Mouse (Mus musculus) forebrain, embryonic 14.5 days (tissue): ENCODE data around the gene Mgat5b. TPM values are rescaled to one million over a fixed set of nuclear protein-coding genes. Genes with fewer than 3 reads are reported as not detected.
A peak's percentile ranks its signal among the peaks of the same experiment; 100 is the strongest.

ENCODE experiments used
- ATAC-seq: fragments of 200-750 bp; cut with Nextera tagmentation; 2 replicates; pipeline ENCODE4 v1.8.0; 2017; ENCODE audit warnings: mild to moderate bottlenecking, moderate library complexity
- DNase-seq: peaks from one replicate; pipeline ENCODE4 v3.0.0-alpha.2; 2015; ENCODE audit warnings: low spot score
- H3K27ac ChIP-seq: fragments of 300-500 bp; sonication (generic); 2 replicates; pipeline ENCODE4 v1.5.1; 2014; ENCODE audit warnings: low read depth, mild to moderate bottlenecking, control low read depth, low read length, moderate library complexity
- H3K27me3 ChIP-seq: fragments of 300-500 bp; sonication (generic); replicated peaks from 2 replicates; pipeline ENCODE4 v1.6.1; 2014; ENCODE audit warnings: low read length, control low read depth, mixed read lengths; ENCODE audit not compliant: control insufficient read depth, insufficient read depth
- H3K36me3 ChIP-seq: fragments of 300-500 bp; sonication (generic); 2 replicates; pipeline ENCODE4 v1.6.1; 2014; ENCODE audit warnings: low read length, control low read depth; ENCODE audit not compliant: control insufficient read depth, insufficient read depth
- H3K4me1 ChIP-seq: fragments of 300-500 bp; sonication (generic); 2 replicates; pipeline ENCODE4 v1.6.1; 2014; ENCODE audit warnings: antibody characterized with exemption, low read length, control low read depth; ENCODE audit not compliant: control insufficient read depth, insufficient read depth
- H3K4me2 ChIP-seq: fragments of 300-500 bp; sonication (generic); 2 replicates; pipeline ENCODE4 v1.6.1; 2014; ENCODE audit warnings: mild to moderate bottlenecking, control low read depth, low read length
- H3K4me3 ChIP-seq: fragments of 300-500 bp; sonication (generic); 2 replicates; pipeline ENCODE4 v1.5.1; 2014; ENCODE audit warnings: low read depth, low read length, control low read depth
- H3K9ac ChIP-seq: fragments of 300-500 bp; sonication (generic); 2 replicates; pipeline ENCODE4 v1.6.1; 2014; ENCODE audit warnings: mild to moderate bottlenecking, low read length, control low read depth, moderate library complexity
- H3K9me3 ChIP-seq: fragments of 300-500 bp; sonication (generic); replicated peaks from 2 replicates; pipeline ENCODE4 v1.6.1; 2016; ENCODE audit warnings: low read length, control low read depth, mixed read lengths; ENCODE audit not compliant: control insufficient read depth
- WGBS: fragments of 180-500 bp; shearing (Covaris S2); extraction: QIAGEN DNeasy Blood & Tissue Kit; methylation state at CpG from one replicate; pipeline ENCODE4 v1.1.7; 2014; 5-methylcytosine and 5-hydroxymethylcytosine counted together
- polyA plus RNA-seq: library from polyadenylated mRNA; unstranded; fragments of >200 nt; fragmentation: Nextera tagmentation; extraction: Ambion mirVana; gene quantifications from 2 replicates; pipeline ENCODE4 v1.2.1, GENCODE M21; 2014

Gene Mgat5b
- polyA plus RNA-seq, 1 experiment from 2014 or later = 21.1 TPM

DNA sequence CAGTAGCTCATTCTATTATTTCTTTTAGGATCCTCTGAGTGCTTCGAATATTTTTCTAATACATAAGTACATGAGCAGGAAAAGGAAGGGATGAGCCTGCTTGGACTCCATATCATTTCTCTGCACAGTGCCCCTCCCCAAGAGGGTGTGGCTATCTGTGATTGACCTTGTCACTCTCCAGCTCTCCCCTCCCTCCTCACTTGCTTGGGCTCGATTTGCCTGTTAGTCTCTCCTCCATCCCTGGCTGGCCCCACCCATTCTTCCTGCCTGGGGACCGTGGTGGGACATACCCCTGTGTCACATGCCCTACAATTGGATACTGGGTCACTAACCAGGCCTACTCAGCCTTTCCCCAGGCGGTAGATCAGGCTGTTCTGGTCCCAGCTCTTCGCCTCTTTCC lies 39.9 kb downstream of the Mgat5b start:
- H3K4me1 ChIP-seq = peaks cover 2% of the 10 kb centered on the region; the same call in 1 of the 2 replicates
- ATAC-seq (no peak), DNase-seq (no peak)
- no peaks in the 10 kb centered on the region for H3K9me3 ChIP-seq
- no peak overlapping the region for H3K27ac ChIP-seq
- H3K36me3 ChIP-seq = peaks cover 47% of the 10 kb centered on the region
- no peak overlapping the region for H3K4me2 ChIP-seq
- no peak overlapping the region for H3K4me3 ChIP-seq
- no peak overlapping the region for H3K9ac ChIP-seq
- 62% methylated on average over 5 of the region's 5 CpGs for WGBS
- no peaks in the 10 kb centered on the region for H3K27me3 ChIP-seq

DNA sequence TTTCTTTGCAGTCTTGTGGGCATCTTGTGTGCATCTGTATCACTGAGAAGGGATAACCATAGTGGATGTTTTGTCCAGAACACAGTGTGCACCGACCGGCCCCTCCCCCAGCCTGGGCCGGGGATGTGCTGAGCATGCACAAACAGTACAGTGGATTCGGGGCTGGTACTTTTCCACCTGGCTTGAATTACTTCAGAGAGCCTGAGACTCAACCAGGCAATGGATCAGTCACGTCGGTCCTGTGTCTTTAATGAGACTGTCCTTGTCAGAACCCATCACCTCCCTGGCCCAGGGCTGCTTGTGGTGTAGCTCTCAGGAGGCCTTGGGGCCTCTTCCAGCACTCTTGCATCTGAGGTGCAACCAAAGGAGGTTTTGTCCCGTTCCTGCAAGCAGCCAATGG lies 46.4 kb downstream of the Mgat5b start:
- Histone ChIP-seq H3K27ac (no peak overlapping the region), H3K27me3 (no peaks in the 10 kb centered on the region), H3K4me2 (no peak overlapping the region), H3K36me3 (peaks cover 68% of the 10 kb centered on the region), H3K4me1 (no peaks in the 10 kb centered on the region), H3K9ac (no peak overlapping the region), H3K4me3 (no peak overlapping the region), H3K9me3 (no peaks in the 10 kb centered on the region)
- ATAC-seq = no peak
- no peak for DNase-seq
- 81% methylated on average over 7 of the region's 7 CpGs for WGBS

DNA sequence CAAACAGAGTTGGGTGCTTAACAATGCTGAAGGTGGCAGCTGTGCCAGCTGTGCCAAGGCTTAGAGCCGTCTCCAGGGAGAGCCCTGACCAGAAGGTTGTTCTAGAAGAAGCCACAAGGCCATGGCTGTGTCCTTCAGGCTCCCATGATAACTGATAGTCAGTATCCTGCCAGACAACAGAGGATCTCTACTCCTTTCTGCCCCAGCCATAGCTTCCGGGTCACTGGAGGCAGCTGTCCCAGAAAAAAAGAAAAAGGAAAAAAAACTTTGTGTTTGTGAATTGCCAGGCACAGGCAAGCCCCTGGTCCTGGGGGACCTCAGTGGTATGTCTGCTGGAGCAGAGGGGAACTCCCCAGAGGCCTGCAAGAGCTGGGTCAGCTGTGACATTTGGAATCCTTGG lies 47.3 kb downstream of the Mgat5b start:
- no peak overlapping the region for H3K27ac ChIP-seq
- H3K9me3 ChIP-seq = no peaks in the 10 kb centered on the region
- H3K4me2 ChIP-seq = no peak overlapping the region
- DNase-seq = no peak
- peaks cover 73% of the 10 kb centered on the region for H3K36me3 ChIP-seq
- H3K4me3 ChIP-seq = no peak overlapping the region
- no peak overlapping the region for H3K9ac ChIP-seq
- H3K27me3 ChIP-seq = no peaks in the 10 kb centered on the region
- 85% methylated on average over 2 of the region's 2 CpGs for WGBS
- ATAC-seq = no peak
- H3K4me1 ChIP-seq = no peaks in the 10 kb centered on the region

DNA sequence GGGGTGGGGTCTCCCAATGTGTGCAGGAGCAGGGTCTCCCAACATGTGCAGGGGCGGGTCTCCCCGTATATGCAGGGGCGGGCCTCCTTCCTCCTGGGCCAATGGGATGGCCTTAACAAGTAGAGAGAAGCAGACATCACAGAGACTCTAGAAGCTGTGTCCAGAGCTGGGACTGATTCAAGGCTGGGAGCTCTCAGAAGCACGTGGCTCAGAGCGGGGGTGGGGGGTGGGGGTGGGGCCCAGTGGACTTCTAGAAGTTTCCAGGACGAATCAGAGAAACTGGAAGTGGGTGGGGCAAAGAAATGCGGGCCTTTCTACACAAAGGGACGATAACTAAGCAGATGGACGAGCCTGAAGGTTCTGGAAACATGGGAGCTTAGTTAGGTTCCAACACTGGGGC lies 49.9 kb downstream of the Mgat5b start:
- Histone ChIP-seq H3K4me2 (no peak overlapping the region), H3K4me3 (no peak overlapping the region), H3K9me3 (no peaks in the 10 kb centered on the region), H3K27ac (no peak overlapping the region), H3K4me1 (peaks cover 5% of the 10 kb centered on the region; the same call in 1 of the 2 replicates), H3K27me3 (no peaks in the 10 kb centered on the region), H3K9ac (no peak overlapping the region), H3K36me3 (peaks cover 64% of the 10 kb centered on the region)
- DNase-seq (no peak), ATAC-seq (no peak)
- WGBS = 93% methylated on average over 9 of the region's 9 CpGs

DNA sequence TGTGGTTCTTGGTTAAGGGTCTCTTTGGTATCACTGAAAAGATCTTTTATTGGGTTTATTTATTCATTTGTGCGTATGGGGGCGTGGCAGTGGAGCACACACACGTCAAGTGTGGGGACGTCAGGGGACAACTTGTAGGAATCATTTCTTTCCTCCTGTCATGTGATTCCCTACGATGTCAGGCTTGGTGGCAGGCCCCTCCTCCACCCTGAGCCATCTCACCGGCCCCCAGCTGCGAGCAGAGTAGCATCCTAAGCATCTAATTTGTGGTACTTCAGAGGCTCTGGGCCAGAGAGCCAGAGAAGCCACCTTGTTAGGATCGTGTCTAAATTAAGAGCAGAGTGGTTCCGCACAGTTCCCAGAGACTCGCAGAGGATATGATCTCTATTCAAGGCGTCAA lies 50.8 kb downstream of the Mgat5b start:
- H3K27me3 ChIP-seq = no peaks in the 10 kb centered on the region
- WGBS = 78% methylated on average over 11 of the region's 11 CpGs
- DNase-seq (no peak), ATAC-seq (no peak)
- no peaks in the 10 kb centered on the region for H3K9me3 ChIP-seq
- no peak overlapping the region for H3K27ac ChIP-seq
- H3K4me2 ChIP-seq = no peak overlapping the region
- H3K4me1 ChIP-seq = peaks cover 5% of the 10 kb centered on the region; the same call in 1 of the 2 replicates
- peaks cover 66% of the 10 kb centered on the region for H3K36me3 ChIP-seq
- H3K4me3 ChIP-seq = no peak overlapping the region
- H3K9ac ChIP-seq = no peak overlapping the region

DNA sequence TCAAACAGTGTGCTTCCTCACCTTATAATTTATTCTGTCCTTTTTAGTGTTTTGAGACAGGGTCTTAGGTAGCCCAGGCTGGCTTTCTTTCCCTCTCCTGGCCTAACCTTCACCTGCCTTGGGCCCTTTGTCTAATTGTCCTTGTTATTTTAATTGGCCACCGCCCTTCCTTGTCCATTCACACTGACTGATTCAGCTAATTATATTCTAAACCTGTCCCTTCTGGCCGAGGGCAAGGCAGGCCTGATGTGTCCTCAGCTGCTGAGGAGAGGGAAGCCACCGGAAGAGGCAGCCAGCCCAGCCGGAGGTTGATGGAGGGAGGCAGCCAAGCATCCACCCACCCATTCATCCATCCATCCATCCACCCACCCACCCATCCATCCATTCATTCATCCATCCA lies 52.2 kb downstream of the Mgat5b start:
- Histone ChIP-seq H3K27me3 (no peaks in the 10 kb centered on the region), H3K27ac (no peak overlapping the region), H3K4me3 (no peak overlapping the region), H3K36me3 (peaks cover 64% of the 10 kb centered on the region), H3K9ac (no peak overlapping the region), H3K4me2 (no peak overlapping the region), H3K4me1 (peaks cover 5% of the 10 kb centered on the region; the same call in 1 of the 2 replicates), H3K9me3 (no peaks in the 10 kb centered on the region)
- WGBS = 57% methylated on average over 4 of the region's 4 CpGs
- ATAC-seq (no peak), DNase-seq (no peak)

DNA sequence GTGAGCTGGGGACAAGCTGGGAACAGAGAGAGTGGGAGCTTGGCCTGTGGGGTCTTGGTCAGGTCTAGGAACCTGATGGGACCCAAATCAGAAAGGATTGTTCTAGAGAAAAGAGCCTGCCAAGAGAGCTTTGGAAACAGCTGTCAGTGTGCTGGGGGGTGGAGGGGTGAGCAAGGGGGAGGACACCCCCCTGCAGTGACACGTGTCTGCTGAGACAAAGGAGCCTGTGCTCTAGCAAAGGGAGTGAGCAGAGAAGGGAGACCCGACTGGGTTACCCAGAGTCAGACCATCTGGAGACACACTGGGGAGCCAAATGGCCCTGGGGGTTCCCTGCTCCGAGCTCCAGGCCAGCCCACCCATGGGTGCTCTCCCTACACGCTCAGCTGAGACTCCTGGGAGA lies 54.2 kb downstream of the Mgat5b start:
- Histone ChIP-seq H3K4me3 (no peak overlapping the region), H3K4me1 (peaks cover 5% of the 10 kb centered on the region; the same call in 1 of the 2 replicates), H3K9me3 (no peaks in the 10 kb centered on the region), H3K36me3 (peaks cover 54% of the 10 kb centered on the region), H3K4me2 (no peak overlapping the region), H3K9ac (no peak overlapping the region), H3K27me3 (no peaks in the 10 kb centered on the region), H3K27ac (peak overlapping the region; percentile 49)
- 30% methylated on average over 4 of the region's 4 CpGs for WGBS
- ATAC-seq (peak; percentile 80), DNase-seq (peak; percentile 75)

DNA sequence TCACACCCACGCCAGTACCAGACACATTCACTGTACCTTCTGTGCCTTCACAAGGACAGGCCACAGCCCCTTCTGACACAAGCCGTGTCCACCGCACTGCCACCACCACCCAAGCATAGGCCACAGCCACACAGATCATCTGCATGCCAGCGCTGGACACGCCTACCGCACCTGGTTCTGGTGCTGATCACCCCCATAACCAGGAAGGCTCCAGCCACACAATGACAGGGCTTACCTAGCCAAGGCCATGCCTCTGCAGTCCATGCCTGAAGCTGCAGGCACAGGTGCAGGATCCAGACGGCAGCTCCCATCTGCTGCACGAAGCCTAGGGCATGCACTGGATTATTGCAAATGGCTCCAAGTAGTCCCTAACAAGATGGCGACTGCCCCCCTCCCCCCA lies 54.8 kb downstream of the Mgat5b start:
- no peak overlapping the region for H3K9ac ChIP-seq
- 90% methylated on average over 9 of the region's 9 CpGs for WGBS
- H3K36me3 ChIP-seq = peaks cover 54% of the 10 kb centered on the region
- no peak overlapping the region for H3K4me3 ChIP-seq
- H3K4me2 ChIP-seq = no peak overlapping the region
- H3K9me3 ChIP-seq = no peaks in the 10 kb centered on the region
- no peaks in the 10 kb centered on the region for H3K27me3 ChIP-seq
- H3K4me1 ChIP-seq = peaks cover 5% of the 10 kb centered on the region; the same call in 1 of the 2 replicates
- DNase-seq (no peak), ATAC-seq (0 out of 2 replicates have a peak, but pooled peaks have one; percentile 14)
- H3K27ac ChIP-seq = peak overlapping the region; percentile 49; the same call in 1 of the 2 replicates

DNA sequence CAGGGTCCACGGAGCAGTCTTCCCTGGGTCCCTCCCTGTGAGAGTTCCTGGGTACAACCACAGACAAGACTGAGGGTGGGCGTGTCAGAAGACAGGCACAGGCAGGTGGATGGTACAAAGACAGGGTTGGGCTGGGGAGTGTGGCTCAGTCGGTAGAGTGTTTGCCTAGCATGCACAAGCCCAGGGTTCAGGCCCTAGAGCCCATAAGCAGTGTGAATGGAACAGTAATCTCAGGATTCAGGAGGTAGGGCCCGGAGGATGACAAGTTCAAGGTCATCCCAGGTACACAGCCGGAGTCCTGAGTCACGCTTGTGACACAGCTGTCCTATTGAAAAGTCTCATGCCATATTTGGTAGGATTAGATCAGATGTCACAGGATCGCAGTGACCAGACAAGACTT lies 55.7 kb downstream of the Mgat5b start:
- Histone ChIP-seq H3K4me1 (peaks cover 5% of the 10 kb centered on the region; the same call in 1 of the 2 replicates), H3K9ac (no peak overlapping the region), H3K36me3 (peaks cover 51% of the 10 kb centered on the region), H3K4me2 (no peak overlapping the region), H3K27me3 (no peaks in the 10 kb centered on the region), H3K27ac (no peak overlapping the region), H3K9me3 (no peaks in the 10 kb centered on the region), H3K4me3 (no peak overlapping the region)
- ATAC-seq = no peak
- no peak for DNase-seq
- 93% methylated on average over 7 of the region's 7 CpGs for WGBS
